Mouse (Mus musculus) stomach, embryonic 16.5 days (tissue): Measurements from ENCODE around the gene Reep6. TPM values are rescaled to one million over a fixed set of nuclear protein-coding genes. Genes with fewer than 3 reads are reported as not detected.
"Not testable (repeated sequence)": the region's sequence is repeated elsewhere in the genome, so short reads cannot be mapped to it uniquely, and the experiment has no call there.

ENCODE experiments used
- ATAC-seq: fragments of 200-750 bp; cut with Nextera tagmentation; 2 replicates; pipeline ENCODE4 v1.8.0; 2017; ENCODE audit warnings: moderate number of reproducible peaks, moderate TSS enrichment; ENCODE audit not compliant: insufficient read depth, low FRiP score
- H3K27ac ChIP-seq: fragments of 300-500 bp; sonication (generic); 2 replicates; pipeline ENCODE4 v1.5.1; 2014; ENCODE audit warnings: low read length
- H3K27me3 ChIP-seq: fragments of 300-500 bp; sonication (generic); 2 replicates; pipeline ENCODE4 v1.6.1; 2014; ENCODE audit warnings: low read length, control low read depth, mixed read lengths; ENCODE audit not compliant: control insufficient read depth, insufficient read depth
- H3K36me3 ChIP-seq: fragments of 300-500 bp; sonication (generic); 2 replicates; pipeline ENCODE4 v1.6.1; 2014; ENCODE audit warnings: low read length; ENCODE audit not compliant: control insufficient read depth, insufficient read depth
- H3K4me1 ChIP-seq: fragments of 300-500 bp; sonication (generic); 2 replicates; pipeline ENCODE4 v1.6.1; 2014; ENCODE audit warnings: low read length, control low read depth, mixed read lengths; ENCODE audit not compliant: control insufficient read depth, insufficient read depth
- H3K4me2 ChIP-seq: fragments of 300-500 bp; sonication (generic); 2 replicates; pipeline ENCODE4 v1.6.1; 2014; ENCODE audit warnings: low read depth, low read length, mixed read lengths
- H3K4me3 ChIP-seq: fragments of 300-500 bp; sonication (generic); replicated peaks from 2 replicates; pipeline ENCODE4 v1.5.1; 2014; ENCODE audit warnings: mild to moderate bottlenecking, low read length
- H3K9ac ChIP-seq: fragments of 300-500 bp; sonication (generic); 2 replicates; pipeline ENCODE4 v1.6.1; 2014; ENCODE audit warnings: low read length
- H3K9me3 ChIP-seq: fragments of 300-500 bp; sonication (generic); replicated peaks from 2 replicates; pipeline ENCODE4 v1.6.1; 2016; ENCODE audit warnings: low read length, control low read depth; ENCODE audit not compliant: control insufficient read depth
- WGBS: fragments of 180-500 bp; shearing (Covaris S2); extraction: QIAGEN DNeasy Blood & Tissue Kit; methylation state at CpG from one replicate; pipeline ENCODE4 v1.1.7; 2014; 5-methylcytosine and 5-hydroxymethylcytosine counted together
- polyA plus RNA-seq: library from polyadenylated mRNA; unstranded; fragments of >200 nt; fragmentation: Nextera tagmentation; extraction: Ambion mirVana; gene quantifications from 2 replicates; pipeline ENCODE4 v1.2.1, GENCODE M21; 2015

Gene Reep6
- polyA plus RNA-seq, 1 experiment from 2014 or later: 45.2 TPM

GRCm38 (mm10) chr10:80343425-80343895 is 13.7 kb downstream of the Reep6 start:
- H3K36me3 ChIP-seq: no peaks in the 10 kb centered on the region
- 25% methylated on average over 13 of the region's 13 CpGs for WGBS
- H3K4me3 ChIP-seq: peak overlapping the region; percentile 41
- peak overlapping the region; percentile 81 for H3K27ac ChIP-seq
- H3K4me1 ChIP-seq: peaks cover 61% of the 10 kb centered on the region
- H3K9me3 ChIP-seq: no peaks in the 10 kb centered on the region
- H3K9ac ChIP-seq: peak overlapping the region; percentile 55; the same call in 1 of the 2 replicates
- ATAC-seq: peak; percentile 5; the same call in 1 of the 2 replicates
- peaks cover 49% of the 10 kb centered on the region for H3K27me3 ChIP-seq
- H3K4me2 ChIP-seq: peak overlapping the region; percentile 61

DNA sequence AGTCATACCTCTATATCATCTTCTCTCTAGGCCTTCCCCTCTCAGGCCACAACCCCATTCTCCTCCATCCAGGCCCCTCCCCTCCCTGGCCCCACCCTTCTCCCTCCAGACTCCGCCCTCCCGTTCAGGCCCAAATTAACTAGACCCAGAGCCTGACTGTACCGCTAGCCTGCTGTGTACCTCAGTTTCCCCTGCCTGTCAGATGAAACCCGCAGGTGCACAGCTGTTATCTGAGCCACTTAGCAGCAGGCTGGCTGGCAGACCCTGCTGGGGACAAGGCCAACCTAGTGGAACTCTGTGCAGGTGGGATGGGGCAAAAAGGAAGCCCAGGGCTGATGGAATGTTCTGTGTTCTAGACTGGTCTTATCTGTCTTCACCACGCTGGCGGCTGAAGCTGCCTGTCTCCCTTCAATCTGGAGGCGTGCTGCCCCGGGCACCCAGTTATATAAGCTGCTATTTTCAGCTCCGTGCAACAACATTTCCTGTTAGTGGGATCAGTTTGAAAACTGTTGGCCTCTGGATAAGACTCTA is 14.4 kb downstream of the Reep6 start:
- peak overlapping the region; percentile 61 for H3K4me2 ChIP-seq
- H3K27me3 ChIP-seq: peaks cover 53% of the 10 kb centered on the region

DNA sequence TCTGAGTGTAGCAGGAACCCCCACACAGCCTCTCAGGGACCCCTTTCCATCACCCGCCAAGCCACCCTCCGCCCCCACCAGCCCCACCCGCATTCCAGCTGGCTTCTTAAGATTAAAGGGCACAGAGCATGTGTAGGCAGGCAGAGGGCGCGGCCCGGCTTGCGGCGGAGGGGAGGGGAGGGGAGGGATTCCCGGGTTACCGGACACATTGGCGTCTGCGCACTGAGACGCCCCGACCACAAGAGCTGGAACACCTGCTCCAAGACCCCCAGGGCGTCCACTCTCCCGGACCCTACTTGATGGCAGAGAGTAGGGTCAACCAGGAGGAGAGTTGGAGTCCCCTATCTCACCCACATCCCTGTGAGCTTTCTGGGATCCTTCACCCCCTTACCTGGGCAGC is 15.4 kb downstream of the Reep6 start:
- peak overlapping the region; percentile 58 for H3K27ac ChIP-seq
- peak overlapping the region; percentile 59 for H3K9ac ChIP-seq
- H3K4me2 ChIP-seq: peak overlapping the region; percentile 61
- H3K27me3 ChIP-seq: peaks cover 53% of the 10 kb centered on the region
- H3K9me3 ChIP-seq: no peaks in the 10 kb centered on the region
- no peak for ATAC-seq
- 7% methylated on average over 16 of the region's 16 CpGs for WGBS
- H3K36me3 ChIP-seq: no peaks in the 10 kb centered on the region
- H3K4me1 ChIP-seq: peaks cover 67% of the 10 kb centered on the region
- H3K4me3 ChIP-seq: peak overlapping the region; percentile 16; the same call in 1 of the 2 replicates

More for the DNA sequence above, 14.4 kb downstream of the Reep6 start:
- H3K4me3 ChIP-seq: peak overlapping the region; percentile 41
- no peaks in the 10 kb centered on the region for H3K9me3 ChIP-seq
- H3K36me3 ChIP-seq: no peaks in the 10 kb centered on the region
- H3K4me1 ChIP-seq: peaks cover 67% of the 10 kb centered on the region
- ATAC-seq: no peak
- peak overlapping the region; percentile 58 for H3K27ac ChIP-seq
- WGBS: 34% methylated on average over 9 of the region's 9 CpGs
- no peak overlapping the region for H3K9ac ChIP-seq

GRCm38 (mm10) chr10:80345929-80346328 is 16.2 kb downstream of the Reep6 start:
- not testable (repeated sequence) for H3K4me3 ChIP-seq, H3K9me3 ChIP-seq, H3K36me3 ChIP-seq, H3K9ac ChIP-seq, ATAC-seq, H3K27ac ChIP-seq, H3K4me2 ChIP-seq
- Histone ChIP-seq H3K27me3 (peaks cover 46% of the 10 kb centered on the region), H3K4me1 (peaks cover 61% of the 10 kb centered on the region)
- WGBS: 79% methylated on average over 5 of the region's 6 CpGs

DNA sequence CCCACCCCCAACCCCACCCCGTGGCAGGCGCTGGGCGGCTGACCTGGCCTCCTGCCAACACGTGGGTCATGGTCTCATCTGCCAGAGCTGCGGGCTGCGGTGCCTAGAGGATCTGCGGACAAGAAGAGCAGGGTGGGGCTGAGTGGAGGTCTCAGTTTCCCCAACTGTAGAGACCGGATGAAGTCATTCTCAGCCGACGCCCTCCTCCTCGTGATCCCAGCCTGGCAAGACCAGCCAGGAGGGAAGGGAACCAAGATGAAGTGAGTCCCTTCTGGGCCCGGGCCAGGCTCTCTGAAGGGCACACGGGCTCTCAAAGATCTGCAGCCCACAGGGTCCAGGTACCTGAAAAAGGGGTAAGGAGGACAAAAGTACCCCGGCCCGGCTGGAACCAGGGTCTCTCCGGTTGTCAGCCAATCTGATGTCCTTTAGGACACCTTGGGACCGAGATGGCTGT is 17.8 kb downstream of the Reep6 start:
- WGBS: 15% methylated on average over 17 of the region's 17 CpGs
- Histone ChIP-seq H3K36me3 (no peaks in the 10 kb centered on the region), H3K4me1 (peaks cover 50% of the 10 kb centered on the region), H3K9ac (peak overlapping the region; percentile 72), H3K9me3 (no peaks in the 10 kb centered on the region), H3K4me2 (peak overlapping the region; percentile 57), H3K27me3 (peaks cover 41% of the 10 kb centered on the region), H3K4me3 (peak overlapping the region; percentile 45), H3K27ac (peak overlapping the region; percentile 63; the same call in 1 of the 2 replicates)
- ATAC-seq: no peak

GRCm38 (mm10) chr10:80348244-80348781 is 18.6 kb downstream of the Reep6 start, which contains the start of gene Adamtsl5:
TSS of gene Adamtsl5 (minus strand) at chr10:80348412.
- under 1% methylated on average over 42 of the region's 42 CpGs for WGBS
- Histone ChIP-seq H3K4me1 (peaks cover 45% of the 10 kb centered on the region), H3K9ac (peak within 1 kb of the TSS; percentile 72), H3K4me3 (peak within 1 kb of the TSS; percentile 45), H3K27me3 (peaks cover 41% of the 10 kb centered on the region), H3K4me2 (peak within 1 kb of the TSS; percentile 57), H3K27ac (peak within 1 kb of the TSS; percentile 63), H3K9me3 (no peaks in the 10 kb centered on the region), H3K36me3 (no peaks in the 10 kb centered on the region)
- ATAC-seq: peak; percentile 44; the same call in 1 of the 2 replicates

- peak overlapping the region; percentile 63 for H3K27ac ChIP-seq
- H3K9ac ChIP-seq: peak overlapping the region; percentile 72; the same call in 1 of the 2 replicates
- no peaks in the 10 kb centered on the region for H3K36me3 ChIP-seq
- peak overlapping the region; percentile 45 for H3K4me3 ChIP-seq
- 16% methylated on average over 26 of the region's 26 CpGs for WGBS
- peaks cover 38% of the 10 kb centered on the region for H3K4me1 ChIP-seq
- peaks cover 40% of the 10 kb centered on the region for H3K27me3 ChIP-seq
- H3K4me2 ChIP-seq: peak overlapping the region; percentile 57
- no peaks in the 10 kb centered on the region for H3K9me3 ChIP-seq
- peak; percentile 12; the same call in 1 of the 2 replicates for ATAC-seq
These were observed 19.2 kb downstream of the Reep6 start for GRCm38 (mm10) chr10:80348981-80349380.

GRCm38 (mm10) chr10:80350292-80350691 is 20.5 kb downstream of the Reep6 start:
- H3K9me3 ChIP-seq: no peaks in the 10 kb centered on the region
- WGBS: 2% methylated on average over 7 of the region's 7 CpGs
- H3K4me1 ChIP-seq: peaks cover 25% of the 10 kb centered on the region
- peak; percentile 82 for ATAC-seq
- H3K9ac ChIP-seq: no peak overlapping the region
- no peak overlapping the region for H3K27ac ChIP-seq
- no peak overlapping the region for H3K4me2 ChIP-seq
- no peaks in the 10 kb centered on the region for H3K36me3 ChIP-seq
- H3K4me3 ChIP-seq: no peak overlapping the region
- peaks cover 40% of the 10 kb centered on the region for H3K27me3 ChIP-seq

GRCm38 (mm10) chr10:80351896-80352295 is 22.1 kb downstream of the Reep6 start:
- Histone ChIP-seq H3K27ac (no peak overlapping the region), H3K9ac (no peak overlapping the region; the same call in 1 of the 2 replicates), H3K9me3 (no peaks in the 10 kb centered on the region), H3K27me3 (peaks cover 54% of the 10 kb centered on the region), H3K4me2 (no peak overlapping the region), H3K4me1 (peaks cover 34% of the 10 kb centered on the region), H3K4me3 (no peak overlapping the region), H3K36me3 (no peaks in the 10 kb centered on the region)
- no peak for ATAC-seq
- 25% methylated on average over 11 of the region's 11 CpGs for WGBS
